Mouse (Mus musculus): ENCODE measurements around the gene Arhgap8. TPM values are rescaled to one million over a fixed set of nuclear protein-coding genes. Genes with fewer than 3 reads are reported as not detected.
A peak's percentile ranks its signal among the peaks of the same experiment; 100 is the strongest.
"Not testable (repeated sequence)": the region's sequence is repeated elsewhere in the genome, so short reads cannot be mapped to it uniquely, and the experiment has no call there.

Arhgap8 gene
- total RNA-seq, 1 experiment, result 11.6 TPM

DNA sequence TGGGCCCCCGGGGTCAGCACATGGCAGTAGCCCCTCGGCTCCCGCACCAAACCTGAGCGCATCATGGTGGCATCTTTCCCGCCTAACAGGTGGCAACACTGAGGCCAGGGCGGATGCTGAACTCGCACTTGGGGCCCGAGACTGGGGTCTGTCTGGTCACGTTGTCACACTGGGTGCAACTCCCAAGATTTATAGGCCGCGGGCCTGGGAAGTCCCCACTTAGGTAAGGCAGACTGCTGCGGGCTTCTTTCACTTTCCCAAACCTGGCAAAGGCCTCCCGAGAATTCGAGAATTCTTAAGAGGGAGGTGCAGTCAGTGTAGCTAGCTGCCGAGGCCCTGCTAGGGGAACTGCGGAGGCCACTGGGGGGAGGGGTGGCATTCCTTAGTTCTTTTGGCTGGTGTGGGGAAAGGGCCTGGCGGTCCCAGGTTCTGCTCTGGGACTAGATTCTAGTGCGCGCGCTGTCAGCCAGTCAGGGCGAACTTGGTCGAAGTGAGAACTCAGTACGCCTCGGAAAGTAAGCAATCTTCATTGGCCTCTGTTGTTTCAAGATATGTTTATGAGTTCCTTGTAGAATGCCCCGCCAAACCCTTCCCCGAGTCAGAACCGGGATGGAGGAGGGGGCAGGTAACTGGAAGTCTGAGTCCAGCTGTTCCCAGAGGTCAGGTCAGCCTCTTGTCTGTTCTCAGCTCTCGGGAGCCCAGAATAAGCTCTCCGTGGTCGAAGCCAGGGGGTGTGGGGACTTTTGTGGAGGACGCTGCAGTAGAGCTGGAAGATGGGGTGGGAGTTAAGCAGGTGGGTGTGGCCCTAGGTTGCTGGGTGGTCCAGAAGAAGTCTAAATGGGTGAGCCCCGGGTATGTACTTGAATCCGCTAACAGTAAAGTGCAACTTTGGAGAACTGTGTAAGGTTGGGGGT lies 696 bp downstream of the Arhgap8 start:
- in situ Hi-C loops (cut with MboI; ENCODE audit: low sequenced_read_pairs in 2 of 2, unreplicated experiment in 2 of 2), result no loop called here
- H3K4me1 ChIP-seq (ENCODE audit: control insufficient read depth in 2 of 2, insufficient read depth in 2 of 2, low read length in 2 of 2, poor library complexity in 1 of 2), result peaks cover 25 to 27% of the 10 kb centered on the region in 2 experiments
- H3K4me3 ChIP-seq (ENCODE audit: insufficient read depth in 1 of 2, low read depth in 1 of 2, low read length in 2 of 2, poor library complexity in 1 of 2, severe bottlenecking in 1 of 2), result peak overlapping the region; percentile 72 to 77
- DNase-seq (ENCODE audit: low read depth, low spot score), result peak; percentile 68
- 0 out of 2 replicates have a peak overlapping the region, but pooled peaks have one; percentile 13 for H3K27ac ChIP-seq (ENCODE audit: insufficient read depth, low read depth, low read length, poor library complexity, severe bottlenecking)
- H3K9me3 ChIP-seq (ENCODE audit: control insufficient read depth, insufficient read depth, low read depth, low read length), result no peaks in the 10 kb centered on the region
- H3K9ac ChIP-seq (ENCODE audit: insufficient read depth, low read depth, low read length, poor library complexity, severe bottlenecking), result peak overlapping the region; percentile 59
- H3K36me3 ChIP-seq (ENCODE audit: control insufficient read depth, insufficient read depth, low read length, poor library complexity, severe bottlenecking), result no peaks in the 10 kb centered on the region
- TF ChIP-seq ZNF384 (IDR thresholded peaks at IDR 0.05; ENCODE audit: low read depth, low read length) (no peak), ZC3H11A (IDR thresholded peaks at IDR 0.05; ENCODE audit: borderline replicate concordance, low read depth, low read length) (no peak), HCFC1 (IDR thresholded peaks at IDR 0.05; ENCODE audit: borderline replicate concordance, insufficient read depth, low read length) (no peak), CHD2 (IDR thresholded peaks at IDR 0.05; ENCODE audit: low read depth, low read length) (no peak), MAFK (IDR thresholded peaks at IDR 0.05; ENCODE audit: insufficient read depth, low read depth, low read length) (no peak)

DNA sequence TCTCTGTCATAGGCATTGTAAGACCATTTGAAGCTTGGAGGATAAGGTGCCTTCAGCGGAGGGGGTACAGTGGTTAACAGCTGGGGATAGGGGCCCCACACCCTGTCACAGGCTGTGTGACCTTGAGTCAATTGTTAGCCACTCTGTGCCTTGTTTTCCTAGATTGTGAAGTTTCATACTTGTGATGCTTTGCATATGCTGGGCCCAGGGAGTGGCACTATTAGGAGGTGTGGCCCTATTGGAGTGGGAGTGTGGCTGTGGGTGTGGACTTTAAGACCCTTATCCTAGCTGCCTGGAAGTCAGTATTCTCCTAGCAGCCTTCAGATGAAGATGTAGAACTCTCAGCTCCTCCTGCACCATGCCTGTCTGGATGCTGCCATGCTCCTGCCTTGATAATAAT lies 3.8 kb downstream of the Arhgap8 start:
- H3K9me3 ChIP-seq (ENCODE audit: control insufficient read depth, insufficient read depth, low read depth, low read length); in situ Hi-C loops (cut with MboI; ENCODE audit: low sequenced_read_pairs in 2 of 2, unreplicated experiment in 2 of 2); H3K9ac ChIP-seq (ENCODE audit: insufficient read depth, low read depth, low read length, poor library complexity, severe bottlenecking); DNase-seq (ENCODE audit: low read depth, low spot score); H3K36me3 ChIP-seq (ENCODE audit: control insufficient read depth, insufficient read depth, low read length, poor library complexity, severe bottlenecking); H3K4me3 ChIP-seq (ENCODE audit: insufficient read depth in 1 of 2, low read depth in 1 of 2, low read length in 2 of 2, poor library complexity in 1 of 2, severe bottlenecking in 1 of 2): not testable (repeated sequence)
- peak overlapping the region; percentile 42; the same call in 1 of the 2 replicates for H3K27ac ChIP-seq (ENCODE audit: insufficient read depth, low read depth, low read length, poor library complexity, severe bottlenecking)
- H3K4me1 ChIP-seq (ENCODE audit: control insufficient read depth in 2 of 2, insufficient read depth in 2 of 2, low read length in 2 of 2, poor library complexity in 1 of 2), result peaks cover 38 to 46% of the 10 kb centered on the region in 2 experiments

DNA sequence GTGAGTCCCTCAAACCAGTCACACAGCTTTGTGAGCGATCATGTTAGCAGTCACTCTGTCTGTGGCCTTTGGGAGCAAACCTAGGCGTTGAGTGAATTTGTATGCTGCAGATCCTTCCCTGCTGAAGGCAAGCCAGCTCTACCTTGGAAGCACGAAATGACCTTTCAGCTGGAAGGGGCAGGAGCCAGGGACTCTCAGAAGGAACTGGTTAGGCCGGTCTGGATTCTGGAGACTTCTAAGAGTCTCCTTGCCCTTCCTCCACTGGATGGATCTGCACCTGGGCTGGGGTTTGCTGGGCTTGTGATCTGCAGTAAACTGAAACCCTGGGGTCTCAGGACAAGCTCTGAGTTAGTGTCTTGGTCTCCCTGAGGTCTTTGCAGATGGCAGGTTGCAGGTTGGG lies 4.3 kb downstream of the Arhgap8 start:
- peaks cover 37 to 43% of the 10 kb centered on the region in 2 experiments for H3K4me1 ChIP-seq (ENCODE audit: control insufficient read depth in 2 of 2, insufficient read depth in 2 of 2, low read length in 2 of 2, poor library complexity in 1 of 2)
- in situ Hi-C loops (cut with MboI; ENCODE audit: low sequenced_read_pairs in 2 of 2, unreplicated experiment in 2 of 2), result no loop called here

GRCm38 (mm10) chr15:84729685-84730084 lies 9.8 kb downstream of the Arhgap8 start:
- H3K36me3 ChIP-seq (ENCODE audit: control insufficient read depth, insufficient read depth, low read length, poor library complexity, severe bottlenecking), result peaks cover 8% of the 10 kb centered on the region; the same call in 1 of the 2 replicates
- TF ChIP-seq HCFC1 (IDR thresholded peaks at IDR 0.05; ENCODE audit: borderline replicate concordance, insufficient read depth, low read length), result no peak
- no peak for TF ChIP-seq MAFK (IDR thresholded peaks at IDR 0.05; ENCODE audit: insufficient read depth, low read depth, low read length)
- TF ChIP-seq CHD2 (IDR thresholded peaks at IDR 0.05; ENCODE audit: low read depth, low read length), result no peak
- TF ChIP-seq ZC3H11A (IDR thresholded peaks at IDR 0.05; ENCODE audit: borderline replicate concordance, low read depth, low read length), result no peak
- no peak for TF ChIP-seq ZNF384 (IDR thresholded peaks at IDR 0.05; ENCODE audit: low read depth, low read length)
- no peak for DNase-seq (ENCODE audit: low read depth, low spot score)
- no peak overlapping the region for H3K27ac ChIP-seq (ENCODE audit: insufficient read depth, low read depth, low read length, poor library complexity, severe bottlenecking)
- H3K4me3 ChIP-seq (ENCODE audit: insufficient read depth in 1 of 2, low read depth in 1 of 2, low read length in 2 of 2, poor library complexity in 1 of 2, severe bottlenecking in 1 of 2), result no peak overlapping the region
- H3K4me1 ChIP-seq (ENCODE audit: control insufficient read depth in 2 of 2, insufficient read depth in 2 of 2, low read length in 2 of 2, poor library complexity in 1 of 2), result peaks cover 20 to 37% of the 10 kb centered on the region in 2 experiments
- H3K9me3 ChIP-seq (ENCODE audit: control insufficient read depth, insufficient read depth, low read depth, low read length), result no peaks in the 10 kb centered on the region
- in situ Hi-C loops (cut with MboI; ENCODE audit: low sequenced_read_pairs in 2 of 2, unreplicated experiment in 2 of 2), result no loop called here
- H3K9ac ChIP-seq (ENCODE audit: insufficient read depth, low read depth, low read length, poor library complexity, severe bottlenecking), result no peak overlapping the region

More for the DNA sequence above, 4.3 kb downstream of the Arhgap8 start:
- Histone ChIP-seq H3K4me3 (ENCODE audit: insufficient read depth in 1 of 2, low read depth in 1 of 2, low read length in 2 of 2, poor library complexity in 1 of 2, severe bottlenecking in 1 of 2) (no peak overlapping the region), H3K36me3 (ENCODE audit: control insufficient read depth, insufficient read depth, low read length, poor library complexity, severe bottlenecking) (no peaks in the 10 kb centered on the region), H3K9me3 (ENCODE audit: control insufficient read depth, insufficient read depth, low read depth, low read length) (no peaks in the 10 kb centered on the region), H3K27ac (ENCODE audit: insufficient read depth, low read depth, low read length, poor library complexity, severe bottlenecking) (peak overlapping the region; percentile 36; the same call in 1 of the 2 replicates), H3K9ac (ENCODE audit: insufficient read depth, low read depth, low read length, poor library complexity, severe bottlenecking) (no peak overlapping the region)
- no peak for TF ChIP-seq MAFK (IDR thresholded peaks at IDR 0.05; ENCODE audit: insufficient read depth, low read depth, low read length)
- no peak for TF ChIP-seq ZC3H11A (IDR thresholded peaks at IDR 0.05; ENCODE audit: borderline replicate concordance, low read depth, low read length)
- no peak for TF ChIP-seq ZNF384 (IDR thresholded peaks at IDR 0.05; ENCODE audit: low read depth, low read length)
- TF ChIP-seq HCFC1 (IDR thresholded peaks at IDR 0.05; ENCODE audit: borderline replicate concordance, insufficient read depth, low read length), result no peak
- TF ChIP-seq CHD2 (IDR thresholded peaks at IDR 0.05; ENCODE audit: low read depth, low read length), result no peak
- DNase-seq (ENCODE audit: low read depth, low spot score), result no peak
